Mouse (Mus musculus): ENCODE data around the gene Lingo4.

GRCm38 (mm10) chr3:94373090-94373489, 25.2 kb upstream of the Lingo4 start:
- no peak for TF ChIP-seq CTCF (IDR thresholded peaks at IDR 0.05; ENCODE audit: borderline replicate concordance, insufficient read depth, low read length)
- TF ChIP-seq POLR2A (IDR thresholded peaks at IDR 0.05; ENCODE audit: low read depth, low read length) = no peak
